Mouse (Mus musculus): ENCODE measurements around the gene Mrps15.

Mrps15 gene

DNA sequence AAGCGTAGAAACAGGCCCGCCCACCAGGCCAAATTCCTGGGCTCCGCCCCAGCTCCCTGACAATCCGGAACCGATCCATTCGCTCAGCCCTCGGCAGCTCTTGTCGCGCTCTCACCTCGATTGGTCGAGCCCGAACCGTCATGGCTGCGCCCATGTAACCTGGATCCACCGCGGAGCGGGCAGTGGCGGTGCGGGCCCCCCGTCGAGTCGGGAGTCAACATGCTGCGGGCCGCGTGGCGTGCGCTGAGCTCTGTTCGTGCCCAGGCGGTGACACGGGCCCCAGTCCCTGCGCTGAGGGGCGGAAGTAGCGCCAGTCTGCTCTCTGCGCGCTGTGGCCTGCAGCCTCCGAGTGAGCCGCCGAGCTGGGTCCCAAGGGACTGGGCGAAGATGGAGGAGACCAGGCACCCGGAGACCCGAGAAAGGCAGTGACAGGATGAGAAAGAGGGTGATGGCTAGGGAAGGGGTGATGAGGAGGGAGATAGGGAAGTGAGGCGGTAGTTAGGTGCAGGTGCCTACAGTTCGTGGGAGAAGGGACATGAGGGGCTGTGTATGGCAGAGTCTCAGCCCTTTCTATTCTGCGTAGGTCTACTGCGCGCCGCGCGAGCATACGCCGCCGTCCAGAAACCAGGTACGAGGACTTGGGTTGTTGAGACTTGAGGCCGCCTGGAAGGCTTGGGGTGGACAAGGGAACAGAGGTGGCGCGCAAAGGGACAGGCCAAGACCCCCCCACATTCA lies at the start of gene Mrps15:
Gene Mrps15, plus strand, starts transcription at position 75 of the 735 bp plus-strand sequence.
- in situ Hi-C loops (cut with MboI; ENCODE audit: low sequenced_read_pairs), result no loop called here

- in situ Hi-C loops (cut with MboI; ENCODE audit: low sequenced_read_pairs), result no loop called here
These were observed 48.9 kb upstream of the Mrps15 start for GRCm38 (mm10) chr4:125997826-125998225.

- in situ Hi-C loops (cut with MboI; ENCODE audit: low sequenced_read_pairs), result no loop called here
These were observed 45.2 kb upstream of the Mrps15 start for GRCm38 (mm10) chr4:126001311-126002199.

DNA sequence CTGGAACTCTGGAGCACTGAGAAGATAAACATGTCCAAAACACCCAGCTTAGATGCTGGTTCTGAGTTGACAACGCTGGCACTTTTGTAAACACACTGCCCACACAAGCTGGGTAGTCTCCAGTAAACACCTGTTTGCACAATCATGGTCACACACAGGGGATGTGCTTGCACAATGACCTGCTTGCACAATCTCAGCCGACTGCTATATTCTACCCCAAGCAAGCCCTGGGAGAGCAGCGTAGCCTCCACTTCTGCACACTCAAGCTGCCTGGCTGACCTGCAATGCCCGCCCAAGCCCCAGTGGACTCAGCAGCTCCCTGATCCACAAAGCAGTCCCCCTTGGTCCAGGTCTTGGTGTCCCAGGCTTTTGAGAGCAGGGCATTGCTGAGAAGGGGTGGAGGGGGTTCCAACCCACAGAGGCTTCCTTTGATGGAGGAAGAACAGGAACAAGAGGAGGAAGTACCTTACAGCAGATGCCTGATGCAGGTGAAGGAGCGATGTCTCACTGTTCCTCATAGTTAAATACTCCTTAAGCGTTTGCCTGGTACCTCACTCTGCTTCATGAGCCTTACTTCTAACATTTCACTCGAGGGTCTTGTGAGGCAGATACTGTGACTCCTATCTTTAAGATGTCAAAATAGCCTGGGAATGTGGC lies 28.9 kb upstream of the Mrps15 start:
- in situ Hi-C loops (cut with MboI; ENCODE audit: low sequenced_read_pairs), result no loop called here

DNA sequence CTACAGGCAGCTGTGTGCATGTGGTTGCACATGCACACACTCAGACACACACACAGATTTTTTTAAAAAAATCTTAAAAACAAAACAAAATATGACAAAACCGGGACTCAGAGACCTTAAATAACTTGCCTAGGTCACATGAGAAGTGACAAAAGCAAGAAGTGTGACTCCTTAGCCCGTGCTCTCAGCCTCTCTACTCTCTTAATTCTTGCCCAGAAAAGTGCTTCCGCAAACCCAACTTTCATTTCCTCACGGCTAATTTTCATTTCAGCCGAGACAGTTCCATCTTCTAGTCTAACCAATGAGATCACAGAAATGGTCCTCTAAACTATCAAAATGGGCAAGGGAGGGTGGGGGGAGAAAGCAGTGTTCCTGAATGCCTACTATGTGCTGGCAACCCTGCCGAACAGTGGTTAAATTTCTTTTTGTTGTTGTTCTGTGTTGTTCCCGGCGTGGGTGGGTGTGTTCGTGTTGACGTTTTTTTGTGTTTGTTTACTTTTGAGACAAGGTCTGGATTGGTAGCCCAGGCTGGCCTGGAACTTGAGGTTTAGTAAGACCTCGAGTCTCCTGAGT lies 27.7 kb upstream of the Mrps15 start:
- in situ Hi-C loops (cut with MboI; ENCODE audit: low sequenced_read_pairs), result no loop called here

GRCm38 (mm10) chr4:126024303-126024900 lies 22.3 kb upstream of the Mrps15 start, which contains the start of gene Csf3r:
TSS of gene Csf3r (plus strand) at chr4:126024550.
- in situ Hi-C loops (cut with MboI; ENCODE audit: low sequenced_read_pairs), result no loop called here

- in situ Hi-C loops (cut with MboI; ENCODE audit: low sequenced_read_pairs), result no loop called here
These were observed 20.9 kb upstream of the Mrps15 start for GRCm38 (mm10) chr4:126025801-126026200.

- in situ Hi-C loops (cut with MboI; ENCODE audit: low sequenced_read_pairs), result no loop called here
These were observed 18.7 kb upstream of the Mrps15 start for GRCm38 (mm10) chr4:126027980-126028379.

DNA sequence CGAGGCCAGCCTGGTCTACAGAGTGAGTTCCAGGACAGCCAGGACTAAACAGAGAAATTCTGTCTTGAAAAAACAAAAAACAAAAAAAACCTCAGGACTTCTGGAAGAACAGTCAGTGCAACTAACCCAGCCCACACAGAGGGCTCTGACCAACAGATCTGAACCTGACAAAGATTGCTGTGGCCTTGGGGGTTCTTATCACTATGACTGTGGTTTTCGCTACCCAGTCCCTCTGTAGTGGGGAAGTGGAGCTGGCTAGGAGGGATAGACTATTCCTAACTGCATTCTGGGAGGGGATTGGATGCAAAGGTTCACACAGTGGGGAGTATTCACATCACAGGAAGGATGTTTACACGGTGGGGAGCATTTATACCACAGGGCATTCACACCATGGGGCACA lies 17.7 kb upstream of the Mrps15 start:
- in situ Hi-C loops (cut with MboI; ENCODE audit: low sequenced_read_pairs), result no loop called here

DNA sequence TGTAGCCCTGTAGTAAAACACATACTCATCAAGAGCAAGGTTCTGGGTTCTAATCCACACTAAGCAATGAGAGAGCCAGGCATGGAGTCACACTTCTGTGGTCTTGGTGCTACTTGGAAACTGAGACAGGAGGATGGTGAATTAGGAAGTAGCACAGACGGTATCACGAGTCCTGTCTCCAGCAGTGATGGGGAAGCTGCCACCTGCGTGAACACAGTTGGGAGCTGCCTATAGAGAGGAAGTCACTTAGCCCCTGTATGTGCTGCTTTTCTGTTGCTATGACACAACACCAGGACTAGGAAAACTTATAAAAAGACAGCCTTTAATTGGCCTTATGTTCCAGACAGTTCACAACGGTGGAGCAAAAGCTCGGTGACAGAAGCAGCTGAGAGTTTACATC lies 16.0 kb upstream of the Mrps15 start:
- in situ Hi-C loops (cut with MboI; ENCODE audit: low sequenced_read_pairs), result no loop called here

DNA sequence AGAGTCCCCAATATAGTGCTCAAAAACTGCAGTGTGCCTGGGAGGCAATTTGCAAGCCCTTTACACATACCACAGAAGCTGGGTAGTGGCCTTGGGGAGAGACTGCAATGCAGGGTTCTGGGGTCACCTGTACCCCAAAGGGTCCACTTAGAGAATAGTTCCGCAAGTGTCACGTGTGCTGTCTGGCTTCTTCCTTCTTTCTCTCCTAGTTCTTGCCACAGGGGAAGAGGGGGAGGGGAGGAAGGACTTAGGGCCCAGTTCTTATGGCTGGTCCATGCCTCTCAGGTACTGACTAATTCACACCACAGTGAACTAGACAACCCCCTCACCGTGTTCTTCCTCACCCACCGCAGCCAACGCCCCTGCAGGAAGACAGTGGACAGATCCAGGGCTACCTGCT lies 11.3 kb upstream of the Mrps15 start:
- in situ Hi-C loops (cut with MboI; ENCODE audit: low sequenced_read_pairs), result no loop called here

GRCm38 (mm10) chr4:126051617-126052016 lies 4.9 kb downstream of the Mrps15 start:
- in situ Hi-C loops (cut with MboI; ENCODE audit: low sequenced_read_pairs), result no loop called here

DNA sequence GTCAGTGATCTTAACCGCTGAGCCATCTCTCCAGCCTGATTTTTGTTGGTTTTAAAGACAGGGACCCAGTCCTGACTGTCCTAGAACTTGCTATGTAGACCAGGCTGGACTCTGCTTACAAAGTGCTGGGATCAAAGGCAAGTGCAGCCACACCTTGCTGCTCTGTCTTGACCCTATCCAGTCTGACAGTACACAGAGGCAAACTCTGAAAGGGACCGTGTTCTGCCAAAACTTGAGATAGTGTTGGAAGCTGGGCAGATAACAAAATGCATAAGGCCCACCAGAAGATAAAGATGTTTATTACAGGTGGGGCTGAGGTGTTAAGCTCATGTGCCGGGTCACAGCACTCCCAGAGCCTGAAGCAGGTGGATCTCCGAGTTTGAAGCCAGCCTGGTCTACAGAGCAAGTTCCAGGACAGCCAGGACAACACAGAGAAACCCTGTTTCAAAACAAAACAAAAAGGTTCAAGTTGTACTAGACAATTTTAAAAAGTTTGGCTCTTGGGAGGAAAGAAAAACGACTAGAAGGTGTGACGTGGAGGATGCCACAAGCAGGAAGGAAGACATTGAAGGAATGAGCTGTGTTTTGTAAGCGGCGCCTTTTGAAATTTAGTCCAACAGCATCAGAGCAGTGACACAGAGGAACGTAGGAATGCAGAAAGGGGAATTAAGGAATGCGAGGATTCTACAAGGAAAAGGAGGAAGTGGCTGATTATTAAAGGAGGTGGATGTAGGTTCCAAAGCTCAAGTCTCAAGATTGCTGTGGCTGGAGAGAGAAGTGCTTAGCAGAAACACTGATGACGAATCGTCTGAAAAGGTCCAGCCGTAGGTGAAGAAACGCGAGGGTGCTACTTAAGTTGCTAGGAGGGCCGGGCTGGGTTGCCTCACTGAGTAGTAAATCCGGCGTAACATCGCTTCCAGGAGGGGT lies 10.7 kb downstream of the Mrps15 start:
- in situ Hi-C loops (cut with MboI; ENCODE audit: low sequenced_read_pairs), result no loop called here

DNA sequence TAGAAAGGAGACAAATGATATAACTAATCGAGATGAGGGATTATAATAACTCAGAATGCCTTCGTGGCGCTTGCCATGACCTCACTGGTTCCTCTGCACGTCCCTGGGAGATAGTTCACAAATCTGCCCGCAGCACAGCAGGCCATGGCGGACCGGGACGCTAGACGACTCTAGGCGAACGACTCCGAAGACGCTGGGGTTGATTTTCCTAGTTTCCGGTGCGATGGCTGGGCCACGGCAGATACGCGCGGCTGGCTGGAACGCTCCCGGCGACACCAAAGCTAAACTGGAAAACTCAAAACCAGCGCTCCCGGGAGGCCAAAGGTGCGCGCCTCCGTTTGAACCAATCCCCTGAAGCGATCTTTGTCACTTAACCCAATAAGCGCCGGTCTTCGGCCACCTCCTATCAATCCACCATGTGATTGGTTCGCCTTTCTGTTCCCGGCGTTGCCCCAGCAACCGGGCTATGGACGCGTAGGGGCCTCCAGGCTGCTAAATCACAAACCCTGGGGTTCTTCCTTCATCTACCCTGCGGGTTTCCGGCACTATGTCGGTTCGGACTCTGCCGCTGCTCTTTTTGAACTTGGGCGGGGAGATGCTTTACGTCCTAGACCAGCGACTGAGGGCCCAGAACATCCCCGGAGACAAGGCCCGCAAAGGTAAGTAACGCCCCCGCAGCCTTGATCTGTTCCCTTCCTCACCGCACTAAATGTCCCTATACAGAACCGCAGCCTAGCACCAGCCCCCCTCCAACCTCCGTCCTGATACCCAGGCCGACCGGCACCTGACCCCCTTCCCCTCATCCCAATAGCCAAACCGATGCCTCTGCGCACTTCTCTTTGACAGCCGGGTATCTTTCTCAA lies 11.6 kb downstream of the Mrps15 start, which contains the start of gene Oscp1:
Gene Oscp1, plus strand, starts transcription at position 432 of the 863 bp plus-strand sequence.
- in situ Hi-C loops (cut with MboI; ENCODE audit: low sequenced_read_pairs), result no loop called here

- in situ Hi-C loops (cut with MboI; ENCODE audit: low sequenced_read_pairs), result no loop called here
These were observed 12.3 kb downstream of the Mrps15 start for GRCm38 (mm10) chr4:126058997-126059362.

- in situ Hi-C loops (cut with MboI; ENCODE audit: low sequenced_read_pairs), result no loop called here
These were observed 16.1 kb downstream of the Mrps15 start for GRCm38 (mm10) chr4:126062856-126063255.

GRCm38 (mm10) chr4:126065241-126065640 lies 18.5 kb downstream of the Mrps15 start:
- in situ Hi-C loops (cut with MboI; ENCODE audit: low sequenced_read_pairs), result no loop called here

- in situ Hi-C loops (cut with MboI; ENCODE audit: low sequenced_read_pairs), result no loop called here
These were observed 20.8 kb downstream of the Mrps15 start for GRCm38 (mm10) chr4:126067401-126068077.
